ENCODE assay signal across 15 mouse cellular contexts in the genomic region with DNA sequence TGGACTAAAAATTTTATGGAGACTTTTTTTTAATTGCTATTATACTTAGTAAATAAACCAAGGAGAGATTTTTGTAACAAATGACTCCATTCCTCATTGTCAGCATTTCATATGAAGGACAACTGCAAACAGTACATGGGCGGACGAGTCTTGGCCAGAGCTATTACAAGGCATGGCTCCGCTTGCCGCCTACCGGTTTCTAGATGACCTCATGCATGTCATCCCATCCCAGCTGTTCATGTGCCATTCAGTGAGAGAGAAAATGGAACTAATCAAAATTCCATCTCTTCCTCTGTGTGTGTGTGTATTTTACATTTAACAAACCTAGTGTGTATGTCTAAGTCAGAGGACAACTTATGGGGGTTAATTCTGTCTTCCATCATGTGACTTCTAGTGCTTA. TPM values are rescaled to one million over a fixed set of nuclear protein-coding genes. Genes with fewer than 3 reads are reported as not detected.
DNase-seq lines count a peak whose midpoint lies in the region; ATAC-seq lines count a peak whose summit lies in the region.
"Had no signal": no experiment of that assay in that cellular context is flagged by ENCODE, and none has a peak within 500 bp of the region (broad histone marks: within the 10 kb centered on the region; RNA-seq: fewer than 3 reads in every experiment).

No protein-coding gene starts in this region.

- DNase-seq in adrenal gland, adult (ENCODE audit: inconsistent age in 2 of 2, low spot score in 1 of 2): peak; percentile 25 to 72
- DNase-seq in adrenal gland, postnatal 4 days (ENCODE audit: low spot score in 2 of 2): no peak
- DNase-seq in heart, adult 8-10 months (ENCODE audit: low spot score): peak; percentile 11
- DNase-seq in midbrain, embryonic 14.5 days: peak; percentile 7
- no peak for DNase-seq in midbrain, embryonic 10.5 days (ENCODE audit: low spot score)
- DNase-seq in retina, embryonic 14.5 days (ENCODE audit: low spot score): peak; percentile 20
- DNase-seq: kidney, postnatal 14 days; layer of hippocampus, postnatal 36 days; thymus, adult 2 months had no signal

- H3K27ac ChIP-seq in heart, embryonic 11.5 days (ENCODE audit: low read depth, low read length): no peak overlapping the region
- no peak overlapping the region for H3K27ac ChIP-seq in midbrain, embryonic 14.5 days (replicated peaks; ENCODE audit: low read depth, low read length)
- no peak overlapping the region for H3K27ac ChIP-seq in midbrain, embryonic 10.5 days (replicated peaks)
- H3K27ac ChIP-seq: embryonic facial prominence, embryonic 13.5 days; forebrain, embryonic 13.5 days had no signal

- H3K4me3 ChIP-seq in heart, embryonic 11.5 days (ENCODE audit: low read depth, low read length): no peak overlapping the region
- H3K4me3 ChIP-seq in midbrain, embryonic 14.5 days (replicated peaks; ENCODE audit: low read depth, low read length): no peak overlapping the region
- H3K4me3 ChIP-seq in midbrain, embryonic 10.5 days: no peak overlapping the region
- H3K4me3 ChIP-seq: embryonic facial prominence, embryonic 13.5 days; forebrain, embryonic 13.5 days; lung, embryonic 15.5 days had no signal

- no peaks in the 10 kb centered on the region for H3K9me3 ChIP-seq in heart, embryonic 11.5 days (replicated peaks; ENCODE audit: control insufficient read depth, low read length)
- no peaks in the 10 kb centered on the region for H3K9me3 ChIP-seq in midbrain, embryonic 14.5 days (ENCODE audit: control insufficient read depth, low read length)
- no peaks in the 10 kb centered on the region for H3K9me3 ChIP-seq in midbrain, embryonic 10.5 days (replicated peaks)
- H3K9me3 ChIP-seq: embryonic facial prominence, embryonic 13.5 days; forebrain, embryonic 13.5 days; lung, embryonic 15.5 days had no signal

- H3K4me1 ChIP-seq in heart, embryonic 11.5 days (ENCODE audit: control insufficient read depth, insufficient read depth, low read length): peaks cover 29% of the 10 kb centered on the region
- no peaks in the 10 kb centered on the region for H3K4me1 ChIP-seq in midbrain, embryonic 14.5 days (ENCODE audit: control insufficient read depth, insufficient read depth, low read length)
- peaks cover 15% of the 10 kb centered on the region for H3K4me1 ChIP-seq in midbrain, embryonic 10.5 days
- H3K4me1 ChIP-seq: forebrain, embryonic 13.5 days had no signal

- no peaks in the 10 kb centered on the region for H3K27me3 ChIP-seq in heart, embryonic 11.5 days (ENCODE audit: control insufficient read depth, insufficient read depth, low read length)
- no peaks in the 10 kb centered on the region for H3K27me3 ChIP-seq in midbrain, embryonic 14.5 days (ENCODE audit: control insufficient read depth, insufficient read depth, low read length)
- no peaks in the 10 kb centered on the region for H3K27me3 ChIP-seq in midbrain, embryonic 10.5 days (ENCODE audit: low read depth, poor library complexity, severe bottlenecking)
- H3K27me3 ChIP-seq: embryonic facial prominence, embryonic 13.5 days; forebrain, embryonic 13.5 days; lung, embryonic 15.5 days had no signal

- 75% methylated on average over 5 of the region's 5 CpGs for WGBS in heart, embryonic 11.5 days (ENCODE audit: insufficient replicate concordance)
- WGBS in midbrain, embryonic 14.5 days: 82% methylated on average over 5 of the region's 5 CpGs
- 90% methylated on average over 5 of the region's 5 CpGs for WGBS in midbrain, embryonic 10.5 days

- no peaks in the 10 kb centered on the region for H3K36me3 ChIP-seq in heart, embryonic 11.5 days (ENCODE audit: control insufficient read depth, insufficient read depth, low read length)
- no peaks in the 10 kb centered on the region for H3K36me3 ChIP-seq in midbrain, embryonic 14.5 days (ENCODE audit: control insufficient read depth, insufficient read depth, low read length)
- H3K36me3 ChIP-seq in midbrain, embryonic 10.5 days: 0 out of 2 replicates have a peak, but pooled peaks cover 3% of the 10 kb centered on the region
- H3K36me3 ChIP-seq: embryonic facial prominence, embryonic 13.5 days; lung, embryonic 15.5 days had no signal

- no peak overlapping the region for H3K9ac ChIP-seq in heart, embryonic 11.5 days (ENCODE audit: low read depth, low read length)
- H3K9ac ChIP-seq in midbrain, embryonic 14.5 days (replicated peaks; ENCODE audit: low read length): no peak overlapping the region
- H3K9ac ChIP-seq: embryonic facial prominence, embryonic 13.5 days; forebrain, embryonic 13.5 days; lung, embryonic 15.5 days had no signal

- H3K4me2 ChIP-seq in heart, embryonic 11.5 days: no peak overlapping the region
- H3K4me2 ChIP-seq in midbrain, embryonic 14.5 days (ENCODE audit: low read length): no peak overlapping the region
- H3K4me2 ChIP-seq: embryonic facial prominence, embryonic 13.5 days; forebrain, embryonic 13.5 days; lung, embryonic 15.5 days had no signal

- no peak for ATAC-seq in heart, embryonic 11.5 days (replicated peaks; ENCODE audit: insufficient number of reproducible peaks, low FRiP score, low TSS enrichment)
- no peak for ATAC-seq in midbrain, embryonic 14.5 days (ENCODE audit: low FRiP score, low TSS enrichment)
- ATAC-seq in megakaryocyte, adult 5-6 weeks (ENCODE audit: poor library complexity, severe bottlenecking): no peak
- ATAC-seq: forebrain, embryonic 13.5 days; inflammation-experienced regulatory T-cells, adult 6 months had no signal

RNA-seq across cellular contexts. Expression of a gene that starts 51.9 kb away (rescaled TPM):
- total RNA-seq in adrenal gland, postnatal 4 days (2021): 10 to 100 TPM; 46.0 to 48.4 TPM
- total RNA-seq in heart, adult 8-10 months (2022): 10 to 100 TPM; 25.6 to 29.2 (median 26.2) TPM
- 43.7 and 45.3 TPM in 2 replicates for polyA plus RNA-seq in heart, embryonic 11.5 days (2014; fragmentation: Nextera tagmentation; extraction: Ambion mirVana)
- 65.4 and 66.9 TPM in 2 replicates for polyA plus RNA-seq in midbrain, embryonic 14.5 days (2014; fragmentation: Nextera tagmentation; extraction: Ambion mirVana)
- 56.8 and 63.6 TPM in 2 replicates for polyA plus RNA-seq in midbrain, embryonic 10.5 days (2016; fragmentation: Nextera tagmentation; extraction: Ambion mirVana)
- total RNA-seq in megakaryocyte, adult 5-6 weeks (2015): 92.7 and 96.1 TPM in 2 replicates
- total RNA-seq in megakaryocyte, adult 5-6 weeks (2017): 43.3 and 47.9 TPM in 2 replicates

Comparison
In these comparisons a context has a peak if more than half of its experiments do, and no peak if none do; other contexts are left out.
1. DNase-seq: peak in adrenal gland, adult (2 of 2), heart, adult 8-10 months (single experiment), midbrain, embryonic 14.5 days (single experiment) and retina, embryonic 14.5 days (single experiment); none in adrenal gland, postnatal 4 days (0 of 2) and midbrain, embryonic 10.5 days (single experiment).